In the genomic region with DNA sequence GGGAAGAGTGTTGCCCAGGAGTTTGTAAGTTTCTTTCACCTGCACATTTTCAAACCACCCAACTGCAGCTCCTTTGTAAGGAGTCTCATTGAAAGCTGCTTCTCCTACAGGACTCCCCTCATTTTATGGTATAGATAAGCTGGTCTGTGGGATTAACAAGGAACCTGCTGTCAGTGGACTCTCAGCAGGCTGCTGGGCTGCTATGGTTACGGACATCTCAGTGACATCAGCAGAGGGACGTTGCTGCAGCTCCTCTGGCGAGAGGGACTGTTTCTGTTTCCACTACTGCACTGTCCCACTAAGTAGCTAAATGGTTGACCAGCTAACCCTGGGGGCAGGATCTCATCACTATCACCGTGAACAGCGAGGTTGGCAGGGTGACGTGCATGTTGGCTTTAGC, we compare ENCODE assay signal across 16 mouse cellular contexts.
"Had no signal": no experiment of that assay in that cellular context is flagged by ENCODE, and none has a peak within 500 bp of the region (broad histone marks: within the 10 kb centered on the region; RNA-seq: fewer than 3 reads in every experiment).

No protein-coding gene starts in this region.

- H3K4me3 ChIP-seq: limb, embryonic 15.5 days; neural tube, embryonic 12.5 days; neural tube, embryonic 15.5 days had no signal

- ATAC-seq: intestine, embryonic 16.5 days; liver, postnatal 0 days; lung, postnatal 0 days had no signal

- H3K9ac ChIP-seq: limb, embryonic 15.5 days; liver, embryonic 14.5 days; liver, postnatal 0 days; lung, embryonic 14.5 days; neural tube, embryonic 12.5 days; neural tube, embryonic 15.5 days had no signal

- H3K4me2 ChIP-seq: limb, embryonic 15.5 days; liver, embryonic 11.5 days; lung, embryonic 14.5 days; neural tube, embryonic 12.5 days; neural tube, embryonic 15.5 days had no signal

- DNase-seq: kidney, adult 18-20 months; kidney, adult 9 months; kidney, postnatal 14 days; kidney, postnatal 4 days; liver, postnatal 0 days; lung, embryonic 14.5 days; thymus, adult 18-20 months; thymus, postnatal 36 days had no signal

- H3K27ac ChIP-seq: limb, embryonic 15.5 days; liver, embryonic 14.5 days; macrophage; neural tube, embryonic 12.5 days; neural tube, embryonic 15.5 days had no signal

- H3K9me3 ChIP-seq: limb, embryonic 15.5 days; neural tube, embryonic 12.5 days; neural tube, embryonic 15.5 days had no signal

- H3K27me3 ChIP-seq: limb, embryonic 15.5 days; neural tube, embryonic 12.5 days; neural tube, embryonic 15.5 days had no signal

- H3K4me1 ChIP-seq: neural tube, embryonic 12.5 days; neural tube, embryonic 15.5 days had no signal
